Mouse (Mus musculus) Muller cell, postnatal 12 days (primary cell): ENCODE measurements at regions not wholly inside any gene's neighbourhood (a gene's known extent, or its start where the extent isn't known, plus 50 kb on each side); places are given as distances from the start of the nearest gene placed in this dataset.
"Not testable (repeated sequence)": the region's sequence is repeated elsewhere in the genome, so short reads cannot be mapped to it uniquely, and the experiment has no call there.

Experiments
- DNase-seq: peaks from one replicate; pipeline ENCODE4 v3.0.0-alpha.2; 2015; ENCODE audit errors: inconsistent ontology term

DNA sequence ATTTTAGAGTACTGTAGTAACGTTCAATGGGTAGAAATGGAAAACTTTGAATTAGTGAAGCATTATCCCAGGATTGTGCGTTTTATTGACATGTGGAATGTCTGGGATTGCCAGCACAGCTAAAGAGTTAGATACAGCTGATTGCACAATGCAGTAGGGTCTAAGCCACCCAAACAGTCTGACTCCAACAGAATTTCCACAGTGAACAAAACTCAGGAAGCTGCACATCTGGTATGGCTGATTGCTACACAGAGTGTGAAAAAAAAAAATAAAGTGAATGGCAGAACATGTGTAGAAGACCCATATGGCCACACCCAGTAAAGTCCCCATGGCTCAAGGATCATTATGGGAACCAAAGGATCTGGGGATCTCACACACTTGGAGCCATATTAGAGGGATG lies 596.0 kb upstream of the Igfbp3 start:
- no peak for DNase-seq

DNA sequence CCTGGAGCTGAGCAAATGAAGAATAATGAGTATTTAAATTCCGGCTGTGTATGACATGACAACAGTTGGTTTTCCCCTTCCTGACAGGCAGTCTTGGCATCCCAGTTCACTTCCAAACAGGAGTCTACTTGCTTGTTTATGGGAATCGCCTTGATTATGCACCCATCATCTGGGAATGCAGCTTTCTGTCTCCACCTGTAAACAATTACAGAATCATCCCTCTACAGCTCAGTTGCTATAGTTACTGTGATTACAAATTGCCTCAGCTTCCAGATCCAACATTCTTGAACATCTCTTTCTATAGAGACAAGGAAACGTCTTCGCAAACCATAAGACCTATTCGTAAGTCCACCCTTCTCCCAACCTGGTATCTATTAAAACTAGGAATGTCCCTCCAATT lies 582.6 kb upstream of the Igfbp3 start:
- DNase-seq, result no peak

DNA sequence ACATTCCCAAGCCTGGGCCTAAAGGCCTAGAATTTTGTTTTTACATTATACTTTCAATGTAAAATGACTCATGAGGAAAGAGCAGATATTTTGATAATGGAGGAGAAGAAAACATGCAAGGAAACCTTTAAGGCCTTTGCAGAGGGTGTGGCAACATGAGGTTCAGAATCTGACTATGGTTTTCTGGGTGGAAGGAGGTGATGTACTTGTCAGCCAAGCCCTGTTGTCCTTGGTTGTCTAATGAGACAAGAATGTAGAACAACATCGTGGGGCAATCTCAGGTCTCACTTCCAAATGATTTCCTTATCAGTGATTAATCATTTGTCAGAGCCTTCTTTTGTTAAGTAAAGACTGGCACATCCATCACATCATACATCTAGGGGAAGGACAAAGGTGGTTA lies 580.5 kb upstream of the Igfbp3 start:
- no peak for DNase-seq

DNA sequence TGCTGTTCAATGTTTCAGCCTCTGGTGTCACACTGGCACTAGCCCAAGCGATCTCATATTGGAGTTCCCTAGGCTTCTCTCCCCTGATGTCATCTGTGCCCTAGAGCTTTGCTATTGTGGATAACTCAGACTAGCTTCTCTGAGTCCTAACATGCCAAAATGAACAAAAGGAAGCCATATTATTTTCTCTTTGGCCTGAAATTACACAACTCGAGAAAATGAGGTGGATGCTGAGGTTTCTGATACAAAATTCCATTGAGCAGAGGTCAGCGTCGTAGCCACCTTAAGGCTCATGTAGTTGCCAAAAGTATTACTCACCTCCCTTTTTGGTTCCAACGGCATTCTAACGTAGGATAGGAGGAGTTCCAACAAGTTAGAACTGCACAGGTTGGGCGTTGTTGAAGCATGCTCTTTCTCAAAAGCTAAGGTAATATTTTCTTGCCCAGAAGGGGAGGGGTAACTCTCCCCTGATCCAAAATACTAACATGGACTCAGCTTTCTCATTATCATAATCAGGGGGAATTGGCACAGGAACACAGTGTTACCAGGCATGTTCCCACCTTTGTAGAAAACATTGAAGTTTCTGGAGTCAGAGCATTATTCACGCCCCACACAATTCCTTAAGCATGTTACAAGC lies 566.9 kb upstream of the Igfbp3 start:
- DNase-seq, result peak; percentile 23

DNA sequence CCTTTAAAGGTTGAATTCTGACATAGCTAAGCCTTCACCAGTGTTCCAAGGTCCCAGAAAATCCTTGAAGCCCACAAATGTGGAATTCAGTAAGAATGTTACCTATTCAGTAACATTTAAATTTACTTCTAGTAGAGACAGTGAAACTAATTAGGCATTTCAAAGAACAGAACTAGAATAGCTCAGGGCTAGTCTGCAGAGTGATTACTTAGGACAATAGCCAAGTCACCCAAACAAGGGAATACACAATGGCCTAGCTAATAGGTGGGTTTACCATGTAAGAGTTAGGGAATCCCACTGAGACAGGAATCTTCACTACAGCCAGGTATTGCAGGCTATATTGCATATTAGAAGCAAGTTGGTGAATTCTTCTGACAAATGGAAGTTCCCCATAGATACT lies 561.6 kb upstream of the Igfbp3 start:
- DNase-seq, result not testable (repeated sequence)

DNA sequence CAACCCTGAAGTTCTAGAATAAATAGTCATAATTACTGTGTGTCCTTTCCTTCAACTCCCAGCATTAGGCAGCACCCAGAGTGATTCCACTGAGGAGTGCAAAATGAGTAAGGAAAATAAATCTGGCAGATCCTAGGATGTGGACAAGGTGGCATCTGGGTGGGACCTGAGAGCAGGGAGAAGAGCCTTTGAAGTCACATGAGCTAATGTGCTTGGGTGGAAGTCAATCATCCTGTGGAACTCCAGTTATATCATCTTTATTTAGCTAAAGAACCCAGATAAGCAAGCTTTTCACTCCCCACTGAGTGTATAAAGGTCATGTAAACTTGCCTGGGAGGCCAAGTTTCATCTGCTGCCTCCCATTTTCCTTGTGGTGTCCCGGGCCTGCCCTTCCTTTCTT lies 551.6 kb upstream of the Igfbp3 start:
- no peak for DNase-seq

DNA sequence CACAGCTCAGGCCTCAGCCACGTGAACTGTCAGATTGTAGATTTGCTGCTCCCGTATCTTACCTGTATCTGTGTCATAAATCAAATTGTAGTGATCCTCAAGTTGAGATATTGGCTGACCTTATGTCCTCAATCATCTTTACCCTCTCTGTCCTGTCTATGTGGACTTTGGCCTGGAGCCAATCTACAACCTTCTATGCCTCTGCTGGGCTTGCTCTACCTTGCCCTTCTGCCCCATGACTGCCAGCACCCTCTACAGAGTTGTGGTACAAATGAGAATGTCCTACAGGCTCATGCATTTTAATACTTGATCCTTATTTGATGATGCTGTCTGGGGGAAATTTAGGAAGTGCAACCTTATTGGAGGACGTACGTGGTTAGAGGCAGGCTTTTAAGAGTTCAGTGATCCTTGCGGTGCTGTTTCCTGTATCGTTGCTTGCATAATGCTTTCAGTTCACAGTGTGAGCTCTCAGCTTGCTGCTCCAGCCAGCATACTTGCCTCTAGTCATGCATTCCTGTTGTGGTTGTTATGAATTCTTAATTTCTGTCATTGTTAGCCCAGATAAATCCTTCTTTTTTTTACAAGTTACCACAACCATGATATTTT lies 545.2 kb upstream of the Igfbp3 start:
- peak; percentile 56 for DNase-seq
